Mouse (Mus musculus) heart, adult 2 months (tissue): ENCODE measurements around the gene Ltc4s. TPM values are rescaled to one million over a fixed set of nuclear protein-coding genes. Genes with fewer than 3 reads are reported as not detected.

Experiments used
- DNase-seq, 2 experiments: peaks; one replicate each; pipeline ENCODE4 v3.0.0; 2021
- H3K27ac ChIP-seq: fragments of 200-600 bp; 2 replicates; pipeline ENCODE4 v1.8.1; 2022
- H3K27me3 ChIP-seq: fragments of 200-500 bp; 2 replicates; pipeline ENCODE4 v1.6.1; 2012; ENCODE audit warnings: mild to moderate bottlenecking, low read length, inconsistent platforms, mixed read lengths; ENCODE audit not compliant: control insufficient read depth, insufficient read depth
- H3K36me3 ChIP-seq: fragments of 200-500 bp; 2 replicates; pipeline ENCODE4 v1.6.1; 2012; ENCODE audit warnings: low read length, inconsistent platforms; ENCODE audit not compliant: control insufficient read depth, insufficient read depth
- H3K4me1 ChIP-seq: fragments of 200-500 bp; 2 replicates; pipeline ENCODE4 v1.6.1; 2011; ENCODE audit warnings: low read length; ENCODE audit not compliant: control insufficient read depth, insufficient read depth
- H3K4me3 ChIP-seq: fragments of 200-600 bp; 2 replicates; pipeline ENCODE4 v1.8.1; 2022
- H3K79me2 ChIP-seq: fragments of 200-500 bp; replicated peaks from 2 replicates; pipeline ENCODE4 v1.6.1; 2012; ENCODE audit warnings: mild to moderate bottlenecking, inconsistent platforms, low read length, moderate library complexity, mixed read lengths; ENCODE audit not compliant: control insufficient read depth, insufficient read depth
- H3K9ac ChIP-seq: fragments of 200-500 bp; 2 replicates; pipeline ENCODE4 v1.6.1; 2012; ENCODE audit warnings: low read depth, mild to moderate bottlenecking, control low read depth, inconsistent platforms, low read length, mixed read lengths
- CTCF ChIP-seq: fragments of 200-600 bp; IDR thresholded peaks from 2 replicates; pipeline ENCODE4 v1.8.1; 2022; ENCODE audit warnings: antibody characterized with exemption, mild to moderate bottlenecking, moderate library complexity
- EP300 ChIP-seq: fragments of 200-500 bp; IDR thresholded peaks from 2 replicates; pipeline ENCODE4 v1.6.1; 2011; ENCODE audit warnings: low read depth, low read length, control low read depth; ENCODE audit not compliant: insufficient read depth
- POLR2A ChIP-seq: fragments of 200-500 bp; IDR thresholded peaks from 2 replicates; pipeline ENCODE4 v1.6.1; 2011; ENCODE audit warnings: mild to moderate bottlenecking, low read depth, low read length, control low read depth; ENCODE audit not compliant: insufficient read depth
- WGBS: fragments of 180-500 bp; shearing (Covaris S2); methylation state at CpG from one replicate; pipeline ENCODE4 v1.1.7; 2018; 5-methylcytosine and 5-hydroxymethylcytosine counted together
- intact Hi-C: fragments of 180-260 bp; cut with DNase I; formaldehyde crosslinking; loops from one replicate; pipeline ENCODE4 v1.15.1; 2025
- polyA plus RNA-seq: library from polyadenylated mRNA; depleted of rRNA; stranded (reverse); fragments of >200 nt; gene quantifications from 2 replicates; pipeline ENCODE4 v1.2.3, GENCODE M21; 2012
- total RNA-seq, 2 experiments: library from RNA; stranded (reverse); gene quantifications; 2 replicates each; pipeline ENCODE4 v1.2.3; 2021

Gene Ltc4s
- total and polyA plus RNA-seq, 3 experiments, result 8.8 to 16.2 (median 10.0) TPM

DNA sequence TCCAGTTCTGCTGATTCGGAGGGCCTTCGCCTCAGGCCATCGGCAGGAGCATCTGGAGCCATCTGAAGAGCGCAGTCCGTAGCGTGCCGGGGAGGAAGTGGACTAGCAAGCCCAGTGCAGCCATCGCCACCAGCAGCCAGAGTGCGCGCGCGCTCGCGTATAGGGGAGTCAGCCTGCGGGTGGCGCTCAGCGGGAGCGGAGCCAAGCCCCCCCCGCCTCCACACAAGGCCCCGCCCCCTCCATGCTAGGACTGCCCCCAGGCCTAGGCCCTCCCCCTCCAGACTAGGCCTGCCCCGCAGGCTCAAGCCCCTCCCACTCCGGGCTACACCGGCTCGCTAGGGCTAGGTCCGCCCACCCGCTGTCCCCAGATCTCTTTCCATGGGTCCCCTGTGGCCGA, 1.9 kb downstream of the Ltc4s start:
- Histone ChIP-seq H3K4me1 (peaks cover 3% of the 10 kb centered on the region), H3K27ac (peak overlapping the region; percentile 18), H3K9ac (peak overlapping the region; percentile 65), H3K4me3 (peak overlapping the region; percentile 81), H3K27me3 (no peaks in the 10 kb centered on the region), H3K36me3 (no peaks in the 10 kb centered on the region), H3K79me2 (no peaks in the 10 kb centered on the region)
- DNase-seq, result peak; percentile 89 to 92
- TF ChIP-seq EP300, result no peak
- peak; percentile 77 for TF ChIP-seq CTCF
- intact Hi-C loops, result loop anchor here (2.0 kb wide), 3 partner anchors 26 to 128 kb away; no protein-coding TSS in a partner anchor
- WGBS, result 3% methylated on average over 27 of the region's 27 CpGs

- H3K9ac ChIP-seq, result no peak overlapping the region
- no peak for DNase-seq
- intact Hi-C loops, result no loop called here
- WGBS, result 95% methylated on average over 25 of the region's 25 CpGs
- no peaks in the 10 kb centered on the region for H3K79me2 ChIP-seq
- no peak overlapping the region for H3K4me3 ChIP-seq
- TF ChIP-seq POLR2A (no peak), CTCF (no peak), EP300 (no peak)
- no peak overlapping the region for H3K27ac ChIP-seq
- H3K27me3 ChIP-seq, result no peaks in the 10 kb centered on the region
- no peaks in the 10 kb centered on the region for H3K36me3 ChIP-seq
- H3K4me1 ChIP-seq, result peaks cover 3% of the 10 kb centered on the region
These were observed 3.8 kb downstream of the Ltc4s start for GRCm38 (mm10) chr11:50234606-50235005.

DNA sequence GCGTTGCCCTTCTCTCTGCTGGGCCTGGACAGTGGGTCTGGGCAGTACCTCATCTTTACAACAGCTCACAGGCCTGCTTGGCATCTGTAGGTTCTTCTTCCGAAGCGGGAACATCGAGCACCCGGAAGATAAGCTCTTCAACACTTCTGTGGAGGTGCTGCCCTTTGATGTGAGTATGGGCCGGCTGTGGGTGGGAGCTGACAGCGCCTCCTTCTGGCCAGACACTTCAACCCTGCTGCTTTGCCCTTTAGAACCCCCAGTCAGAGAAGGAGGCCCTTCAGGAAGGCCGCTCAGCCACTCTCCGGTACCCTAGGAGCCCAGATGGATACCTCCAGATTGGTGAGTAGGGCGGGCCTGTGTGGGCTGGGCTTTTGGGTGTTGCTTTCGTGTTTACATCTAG, 4.4 kb downstream of the Ltc4s start:
- no peaks in the 10 kb centered on the region for H3K79me2 ChIP-seq
- TF ChIP-seq EP300 (no peak), CTCF (peak; percentile 46)
- intact Hi-C loops, result no loop called here
- H3K27ac ChIP-seq, result no peak overlapping the region
- H3K4me3 ChIP-seq, result no peak overlapping the region
- H3K27me3 ChIP-seq, result no peaks in the 10 kb centered on the region
- H3K9ac ChIP-seq, result no peak overlapping the region
- no peak for DNase-seq
- H3K36me3 ChIP-seq, result no peaks in the 10 kb centered on the region
- 83% methylated on average over 11 of the region's 11 CpGs for WGBS
- H3K4me1 ChIP-seq, result peaks cover 7% of the 10 kb centered on the region

GRCm38 (mm10) chr11:50233022-50233421, 5.4 kb downstream of the Ltc4s start:
- Histone ChIP-seq H3K36me3 (no peaks in the 10 kb centered on the region), H3K27me3 (no peaks in the 10 kb centered on the region), H3K79me2 (no peaks in the 10 kb centered on the region), H3K4me1 (peaks cover 14% of the 10 kb centered on the region), H3K4me3 (no peak overlapping the region), H3K27ac (no peak overlapping the region), H3K9ac (no peak overlapping the region)
- 86% methylated on average over 13 of the region's 13 CpGs for WGBS
- TF ChIP-seq POLR2A (no peak), EP300 (no peak), CTCF (no peak)
- intact Hi-C loops, result no loop called here
- no peak for DNase-seq

DNA sequence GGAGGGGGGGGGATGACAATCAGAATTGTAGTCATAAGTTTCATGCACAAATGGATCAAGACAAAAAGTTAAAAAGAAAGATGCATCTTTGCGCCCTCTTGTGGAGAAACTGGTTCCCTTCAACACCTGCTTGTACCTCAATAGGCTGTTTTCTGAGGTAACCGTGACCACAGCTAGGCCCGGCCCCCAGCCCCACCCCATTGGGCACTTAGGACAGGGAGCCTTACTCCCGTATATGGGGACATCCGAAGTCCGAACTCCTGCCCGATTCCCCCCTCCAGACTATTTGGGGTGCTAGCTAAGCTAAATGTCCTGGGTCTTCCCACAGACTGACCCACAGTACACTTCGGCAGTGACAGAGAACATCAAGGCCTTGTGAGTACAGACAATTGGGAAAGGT, 7.0 kb downstream of the Ltc4s start:
- 44% methylated on average over 8 of the region's 8 CpGs for WGBS
- Histone ChIP-seq H3K27me3 (no peaks in the 10 kb centered on the region), H3K27ac (no peak overlapping the region), H3K79me2 (no peaks in the 10 kb centered on the region), H3K36me3 (no peaks in the 10 kb centered on the region), H3K9ac (no peak overlapping the region), H3K4me3 (no peak overlapping the region), H3K4me1 (peaks cover 27% of the 10 kb centered on the region)
- DNase-seq, result no peak
- intact Hi-C loops, result no loop called here
- TF ChIP-seq EP300 (no peak), CTCF (peak; percentile 74), POLR2A (no peak)

DNA sequence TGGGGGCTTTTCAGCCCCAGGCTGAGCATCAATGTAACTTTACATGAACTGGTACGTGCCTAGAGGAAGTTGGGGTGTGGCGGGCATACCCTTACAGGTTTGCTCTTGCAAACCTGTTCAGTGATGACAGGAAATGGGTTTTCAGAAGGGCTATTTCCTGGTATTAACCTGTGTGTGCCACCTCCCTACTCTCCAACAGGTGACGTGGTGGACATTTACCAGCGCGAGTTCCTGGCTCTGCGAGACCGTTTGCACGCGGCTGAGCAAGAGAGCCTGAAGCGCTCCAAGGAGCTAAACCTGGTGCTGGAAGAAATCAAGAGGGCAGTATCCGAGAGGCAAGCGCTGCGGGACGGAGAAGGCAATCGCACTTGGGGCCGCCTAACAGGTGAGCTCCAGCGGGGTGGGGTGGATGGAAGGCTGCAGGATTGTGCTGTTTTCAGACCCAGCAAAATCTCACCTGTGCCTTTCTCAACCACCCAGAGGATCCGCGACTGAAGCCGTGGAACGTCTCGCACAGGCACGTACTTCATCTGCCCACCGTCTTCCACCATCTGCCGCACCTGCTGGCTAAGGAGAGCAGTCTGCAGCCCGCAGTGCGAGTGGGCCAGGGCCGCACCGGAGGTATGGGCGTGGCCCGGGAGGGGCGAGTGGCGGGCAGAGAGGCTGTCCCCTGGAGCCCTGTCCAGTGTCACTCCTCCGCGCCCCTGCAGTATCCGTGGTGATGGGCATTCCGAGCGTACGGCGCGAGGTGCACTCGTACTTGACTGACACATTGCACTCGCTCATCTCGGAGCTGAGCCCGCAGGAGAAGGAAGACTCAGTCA, 7.7 kb downstream of the Ltc4s start:
- Histone ChIP-seq H3K9ac (no peak overlapping the region), H3K36me3 (no peaks in the 10 kb centered on the region), H3K4me1 (peaks cover 28% of the 10 kb centered on the region), H3K27ac (no peak overlapping the region), H3K27me3 (no peaks in the 10 kb centered on the region), H3K4me3 (no peak overlapping the region), H3K79me2 (no peaks in the 10 kb centered on the region)
- no peak for TF ChIP-seq EP300
- no peak for TF ChIP-seq CTCF
- TF ChIP-seq POLR2A, result no peak
- DNase-seq, result no peak
- intact Hi-C loops, result no loop called here
- WGBS, result 71% methylated on average over 45 of the region's 45 CpGs
